Mouse (Mus musculus) adrenal gland, postnatal 4 days (tissue): Measurements from ENCODE around the gene Sox11. TPM values are rescaled to one million over a fixed set of nuclear protein-coding genes. Genes with fewer than 3 reads are reported as not detected.

Experiments used
- DNase-seq, 2 experiments: peaks; one replicate each; pipeline ENCODE4 v3.0.0; 2021 to 2022; ENCODE audit warnings: low spot score in 2 of 2, mixed read lengths in 2 of 2
- long read RNA-seq, 2 experiments: library from polyadenylated mRNA; stranded (forward); transcript quantifications; one replicate each; pipeline ENCODE4 v2.0.0; 2021
- total RNA-seq, 2 experiments: library from RNA; stranded (reverse); gene quantifications; 2 replicates each; pipeline ENCODE4 v1.2.3; 2021

The Sox11 gene
- 1 to 10 TPM; 5.5 to 9.5 TPM for total RNA-seq
- long read RNA-seq, experiment 1, result 0 reads
- long read RNA-seq, experiment 2, full-length matches to known transcripts, result 5 of 5 reads
- long read RNA-seq, experiment 2, partial matches to known transcripts, result 0 of 5 reads
- long read RNA-seq, experiment 2, other reads (novel, unspliced or antisense), result 0 of 5 reads

DNA sequence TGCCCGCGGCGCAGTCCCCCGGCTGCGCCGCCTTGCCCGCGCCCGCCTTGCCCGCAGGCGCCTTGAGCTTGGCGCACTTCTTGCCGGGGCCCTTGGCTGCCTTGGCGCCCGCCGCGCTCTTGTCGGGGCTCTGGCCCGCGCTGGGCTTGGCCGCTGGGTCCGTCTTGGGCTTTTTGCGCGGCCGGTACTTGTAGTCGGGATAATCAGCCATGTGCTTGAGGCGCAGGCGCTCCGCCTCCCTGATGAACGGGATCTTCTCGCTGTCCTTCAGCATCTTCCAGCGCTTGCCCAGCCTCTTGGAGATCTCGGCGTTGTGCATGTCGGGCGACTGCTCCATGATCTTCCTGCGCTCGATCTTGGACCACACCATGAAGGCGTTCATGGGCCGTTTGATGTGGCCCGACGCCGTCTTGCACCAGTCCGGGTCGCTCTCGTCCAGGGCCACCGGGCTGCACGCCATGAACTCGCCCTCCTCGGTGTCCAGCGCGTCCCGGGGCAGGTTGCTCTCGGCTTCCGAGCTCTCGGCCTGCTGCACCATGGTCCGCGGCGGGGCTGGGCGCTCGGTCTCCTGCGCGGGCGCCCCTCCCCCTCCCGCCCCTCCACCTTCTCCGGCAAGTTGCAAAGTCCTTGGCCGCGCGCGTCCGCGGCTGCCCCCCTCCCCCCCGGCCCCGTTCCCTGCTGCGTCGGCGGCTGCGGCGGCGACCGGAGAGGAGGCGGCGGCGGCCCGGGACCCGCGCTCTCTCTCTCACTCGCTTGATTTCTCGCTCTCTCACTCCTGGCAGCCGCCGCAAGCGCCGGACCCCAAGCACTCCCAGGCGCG, at the start of gene Sox11:
Gene Sox11 (minus strand): TSS at position 704 of the 820 bp plus-strand sequence.
- DNase-seq, result peak; percentile 5 to 6

DNA sequence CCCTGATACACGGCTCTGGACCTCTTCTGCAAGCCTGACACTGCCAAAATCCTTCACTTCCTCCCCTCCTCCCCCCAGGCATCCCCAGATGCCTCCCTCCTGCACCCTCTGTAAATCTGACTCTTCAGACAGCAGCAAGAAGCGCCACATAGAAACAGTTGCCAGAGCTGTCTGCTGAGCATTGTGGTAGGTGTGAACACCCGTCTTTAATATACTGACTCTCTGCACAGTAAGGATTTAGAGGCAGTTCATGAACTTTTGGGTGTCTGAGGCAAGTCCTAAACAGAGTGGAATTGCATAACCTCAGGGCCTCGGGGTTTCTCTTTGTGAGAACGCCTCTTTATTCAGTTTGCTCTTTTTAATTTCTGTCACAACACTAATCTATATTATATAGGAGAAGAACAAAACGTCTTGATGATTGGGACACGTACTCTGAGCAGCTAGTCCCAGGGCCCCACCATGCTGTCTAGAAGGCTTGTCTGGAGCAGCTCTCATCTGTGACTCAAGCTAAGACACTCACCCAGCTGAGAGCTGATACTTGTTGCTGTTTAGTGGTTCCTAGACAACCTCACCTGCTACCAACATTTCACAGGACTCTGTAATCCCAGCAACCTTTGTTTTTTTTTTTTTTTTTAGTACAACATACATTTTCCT, 49.4 kb upstream of the Sox11 start:
- no peak for DNase-seq

DNA sequence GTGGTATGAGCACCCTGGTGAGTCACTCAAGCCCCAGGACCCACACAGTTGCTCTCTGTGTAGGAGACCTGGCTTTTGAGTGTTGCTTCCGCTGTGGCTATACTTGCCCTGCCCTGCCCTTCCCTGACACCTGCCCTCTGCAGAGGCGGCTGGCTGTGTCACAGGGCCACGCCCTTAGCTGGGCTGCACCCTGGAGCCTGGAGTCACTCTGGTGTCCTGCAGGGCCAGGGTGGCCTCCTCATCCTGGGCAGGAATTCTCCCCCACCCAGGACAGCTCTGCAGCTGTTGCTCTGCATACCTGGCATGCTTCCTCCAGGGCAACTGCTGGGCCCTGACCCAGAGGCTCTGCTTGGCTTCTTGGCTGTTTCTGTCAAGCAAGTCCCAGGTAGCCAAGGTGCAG, 48.1 kb upstream of the Sox11 start:
- DNase-seq, result no peak

DNA sequence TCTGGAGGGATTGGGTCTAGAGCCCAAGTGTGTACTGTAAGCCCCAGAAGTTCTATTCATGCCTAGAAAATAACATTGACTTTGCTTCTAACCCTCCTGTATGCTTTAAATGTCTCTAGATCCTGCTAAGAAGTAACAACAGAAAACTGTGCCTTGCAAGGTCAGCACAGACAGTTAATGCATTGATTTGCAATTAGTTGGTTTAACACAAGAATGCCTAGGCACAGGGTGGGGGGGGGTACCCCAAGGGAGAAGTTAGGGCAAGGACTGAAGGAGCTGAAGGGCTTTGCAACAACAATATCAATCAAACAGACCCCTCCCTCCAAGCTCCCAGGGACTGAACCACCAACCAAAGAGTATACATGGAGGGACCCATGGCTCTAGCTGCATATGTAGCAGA, 47.1 kb upstream of the Sox11 start:
- DNase-seq, result no peak

DNA sequence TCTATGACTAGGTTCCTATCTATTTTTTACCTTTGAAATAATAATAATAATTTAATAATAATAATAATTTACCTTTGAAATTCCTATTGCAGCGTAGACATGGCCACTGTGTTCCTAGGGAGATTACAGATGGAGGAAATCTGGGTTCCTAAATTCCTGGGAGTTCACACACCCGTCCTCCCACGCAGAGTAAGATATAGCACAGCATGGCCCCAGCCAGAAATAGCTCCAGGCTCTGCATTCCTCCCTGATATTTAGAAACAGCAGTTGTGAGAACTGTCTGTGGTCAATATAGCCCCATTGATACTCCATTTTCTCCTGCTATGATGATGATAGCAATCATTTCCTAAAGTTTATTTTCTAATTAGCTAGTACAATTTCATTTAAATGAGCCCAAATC, 30.1 kb upstream of the Sox11 start:
- DNase-seq, result no peak

DNA sequence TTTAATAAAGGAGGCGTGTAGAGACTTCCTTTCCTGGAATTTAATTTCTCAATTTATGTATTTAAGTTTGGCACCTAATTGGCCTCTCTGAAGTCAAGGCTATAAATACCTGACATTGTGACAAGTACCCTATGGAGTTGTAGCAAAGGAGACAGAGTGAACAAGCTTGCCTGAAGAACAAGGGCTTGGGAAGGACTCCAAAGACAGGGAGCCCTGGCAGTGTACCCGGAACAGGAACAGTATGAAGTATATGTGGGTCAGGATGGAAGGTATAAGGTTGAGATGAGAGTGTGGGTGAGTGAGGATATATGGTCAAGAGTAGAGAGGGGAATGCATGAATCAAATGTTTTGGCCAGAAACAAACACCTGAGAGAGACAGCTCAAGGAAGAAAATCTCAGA, 28.4 kb upstream of the Sox11 start:
- DNase-seq, result no peak

DNA sequence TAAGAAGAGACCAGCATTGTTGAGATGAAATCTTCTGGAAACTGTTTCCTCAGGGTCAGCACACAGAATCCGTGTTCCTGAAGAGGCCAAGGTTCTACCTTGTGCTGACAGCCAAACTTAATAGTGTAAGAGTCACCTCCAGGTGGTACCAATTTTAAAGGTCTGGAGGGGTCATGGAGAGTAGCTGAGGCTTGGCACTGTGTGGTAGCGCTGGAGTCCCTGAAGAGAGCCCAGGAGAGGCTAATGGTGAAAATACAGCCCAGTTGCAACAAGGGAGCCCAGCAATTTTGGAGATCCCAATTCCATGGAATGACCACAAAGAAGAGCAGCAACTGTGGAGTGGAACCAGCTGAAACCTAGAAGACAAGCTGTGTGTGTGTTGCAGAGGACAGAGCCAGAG, 25.1 kb upstream of the Sox11 start:
- no peak for DNase-seq

DNA sequence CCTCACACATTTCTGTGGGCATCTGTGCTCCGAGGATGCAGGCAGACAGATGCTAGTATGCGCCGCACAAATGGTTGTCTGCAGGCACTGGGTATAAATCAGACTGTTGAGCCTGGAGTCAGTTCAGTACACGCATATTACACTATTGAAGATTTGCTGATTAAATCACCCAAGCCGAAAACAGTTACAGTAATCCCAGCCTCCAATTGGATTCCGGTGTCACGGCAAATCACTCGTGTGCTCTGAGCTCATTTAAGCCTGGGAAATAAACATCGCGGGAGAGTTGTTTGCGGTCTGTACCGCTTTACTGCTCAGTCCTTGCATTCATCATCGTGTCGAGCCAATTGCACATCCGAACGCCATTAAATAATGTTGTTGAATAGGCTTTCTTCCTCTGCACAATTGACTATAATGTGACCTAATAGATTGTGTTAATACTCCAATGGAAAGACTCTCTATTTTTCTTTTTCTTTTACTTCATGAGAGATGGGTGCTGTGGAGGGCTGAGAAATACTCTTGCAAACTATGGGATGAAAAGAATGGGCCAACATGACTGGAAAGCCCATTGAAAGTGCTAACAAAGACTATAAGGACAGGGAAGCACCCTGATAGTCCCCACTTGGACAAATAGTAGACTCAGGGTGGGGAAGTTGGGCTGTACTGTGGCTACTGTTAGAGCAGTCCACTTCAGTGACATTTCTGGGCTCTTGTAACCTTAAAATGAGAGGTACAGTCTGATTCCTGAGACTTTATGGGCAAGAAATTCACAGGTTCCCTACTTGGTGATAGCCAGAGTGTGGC, 21.7 kb upstream of the Sox11 start:
- DNase-seq, result no peak

DNA sequence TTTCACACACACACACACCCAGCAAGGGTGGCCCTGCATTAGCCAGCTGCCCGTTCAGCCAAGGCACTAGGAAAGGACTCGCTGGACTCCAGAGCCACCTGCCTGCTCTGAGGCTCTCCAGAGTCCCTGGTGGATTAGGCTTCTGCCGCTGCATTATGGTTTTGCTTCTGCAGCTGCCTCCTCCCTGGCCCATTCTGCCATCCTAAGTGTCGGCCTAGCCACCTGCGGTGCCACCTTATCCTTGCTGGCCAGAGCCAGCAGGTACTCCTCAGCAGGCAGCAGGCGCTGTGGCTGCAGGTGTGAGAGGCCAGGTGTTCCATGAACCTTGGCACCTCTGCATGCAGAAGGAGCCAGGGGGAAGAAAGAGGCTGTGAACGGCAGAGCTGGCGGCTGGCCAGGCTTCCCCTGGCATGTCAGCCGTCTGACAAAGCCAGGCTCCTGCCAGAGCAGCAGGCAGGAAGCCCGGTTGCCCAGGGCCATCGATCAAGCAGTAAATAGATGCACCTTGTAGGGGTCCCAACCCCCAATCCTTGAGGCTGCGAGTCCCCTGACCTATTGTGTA, 14.8 kb upstream of the Sox11 start:
- DNase-seq, result peak; percentile 3 to 7

DNA sequence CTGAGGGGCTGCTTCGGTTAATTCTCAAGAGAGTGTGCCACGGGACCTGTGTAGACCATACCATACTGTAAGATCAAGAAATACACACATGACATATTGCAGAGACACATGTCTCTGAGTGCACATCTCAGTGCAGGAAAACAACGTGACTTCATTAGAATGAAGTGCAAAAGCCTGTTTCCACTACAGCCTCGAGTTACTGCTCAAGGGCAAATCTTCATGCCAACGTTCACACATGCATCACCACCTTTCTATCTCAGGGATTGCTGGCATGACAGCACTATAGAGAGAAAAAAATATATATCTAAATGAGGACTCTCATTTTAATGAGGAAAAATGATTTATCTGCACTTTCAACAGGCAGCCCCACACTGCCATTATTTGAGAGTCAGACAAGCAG, 14.2 kb upstream of the Sox11 start:
- no peak for DNase-seq

DNA sequence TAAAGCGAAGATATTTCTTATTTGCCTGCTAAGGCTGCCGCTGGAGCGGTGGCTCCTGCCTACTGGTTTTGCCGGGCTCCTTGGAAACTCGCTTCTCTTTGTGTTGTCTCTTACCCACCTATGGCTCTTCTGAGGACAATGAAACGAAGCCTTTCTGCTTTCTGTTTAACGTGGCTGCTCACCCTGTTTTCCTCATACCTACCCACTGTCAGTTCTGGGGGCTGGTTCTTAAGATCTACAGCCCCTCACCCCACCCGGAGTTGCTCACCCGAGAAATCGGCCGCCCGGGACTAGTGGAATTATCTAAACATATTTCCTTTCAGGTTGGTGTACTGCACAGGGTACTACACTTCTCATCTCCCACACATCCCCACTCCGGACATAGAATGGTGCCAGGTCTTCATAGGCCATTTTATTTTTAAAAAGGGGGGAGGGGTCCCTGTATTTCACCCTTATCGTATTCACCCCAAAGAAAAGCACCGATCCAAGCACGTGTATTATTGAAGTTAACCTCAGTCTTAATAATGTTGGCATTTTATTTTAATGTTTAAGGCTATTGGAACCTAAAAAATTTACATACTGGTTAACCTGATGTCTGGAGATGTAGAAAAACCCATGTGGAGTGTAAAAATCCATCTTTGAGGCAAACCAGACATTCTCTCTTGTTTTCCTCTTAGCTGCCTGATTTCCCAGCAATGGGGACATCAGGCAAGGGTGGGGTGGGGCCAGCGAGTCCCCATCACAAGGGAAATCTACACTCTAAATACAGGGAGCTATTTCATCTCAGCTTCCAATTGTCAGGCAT, 1.4 kb upstream of the Sox11 start:
- DNase-seq, result no peak

DNA sequence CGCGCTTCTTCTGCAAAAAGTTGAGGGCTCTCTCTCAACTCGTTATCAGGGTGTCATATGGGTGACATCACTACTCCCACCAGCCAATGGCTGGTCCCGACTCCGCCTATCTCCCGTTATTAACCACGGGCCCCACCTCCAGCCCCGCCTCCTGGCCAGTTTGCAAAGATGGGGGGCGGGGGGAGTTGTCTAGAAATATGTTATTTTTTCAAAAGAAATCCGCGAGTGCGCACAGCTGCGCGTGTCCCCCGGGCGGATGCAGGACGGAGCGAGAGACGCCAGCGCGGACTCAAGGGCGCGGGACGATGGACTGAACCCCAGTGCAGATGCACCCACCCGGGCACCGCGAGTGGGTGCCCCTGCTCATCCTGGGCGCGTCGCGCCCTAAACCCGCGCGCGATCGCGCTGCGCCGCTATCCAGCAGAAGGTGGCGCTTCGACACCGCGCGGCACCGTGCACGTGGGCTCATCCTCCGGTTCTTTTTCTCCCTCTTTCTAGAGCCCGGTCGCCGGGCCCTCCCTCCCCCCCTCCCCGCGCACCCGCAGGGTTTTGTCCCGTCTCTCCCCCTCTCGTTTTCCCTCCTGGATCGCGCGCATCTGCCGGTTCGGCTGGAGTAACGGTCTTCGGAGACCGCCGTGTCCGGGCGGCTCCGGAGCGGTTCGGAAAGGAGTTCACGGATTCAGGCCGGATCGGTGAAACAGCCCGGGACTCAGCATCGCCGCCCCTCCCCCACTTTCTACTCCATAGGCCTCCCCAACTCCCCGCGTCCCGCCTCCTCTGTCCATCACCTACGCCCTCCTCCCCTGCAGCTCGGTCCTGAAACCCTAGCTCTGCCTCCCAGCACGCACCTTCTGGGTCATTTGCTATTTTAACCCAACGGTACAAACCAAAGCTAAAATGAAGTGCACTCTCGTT, 574 bp upstream of the Sox11 start:
- DNase-seq, result peak; percentile 33 to 52

DNA sequence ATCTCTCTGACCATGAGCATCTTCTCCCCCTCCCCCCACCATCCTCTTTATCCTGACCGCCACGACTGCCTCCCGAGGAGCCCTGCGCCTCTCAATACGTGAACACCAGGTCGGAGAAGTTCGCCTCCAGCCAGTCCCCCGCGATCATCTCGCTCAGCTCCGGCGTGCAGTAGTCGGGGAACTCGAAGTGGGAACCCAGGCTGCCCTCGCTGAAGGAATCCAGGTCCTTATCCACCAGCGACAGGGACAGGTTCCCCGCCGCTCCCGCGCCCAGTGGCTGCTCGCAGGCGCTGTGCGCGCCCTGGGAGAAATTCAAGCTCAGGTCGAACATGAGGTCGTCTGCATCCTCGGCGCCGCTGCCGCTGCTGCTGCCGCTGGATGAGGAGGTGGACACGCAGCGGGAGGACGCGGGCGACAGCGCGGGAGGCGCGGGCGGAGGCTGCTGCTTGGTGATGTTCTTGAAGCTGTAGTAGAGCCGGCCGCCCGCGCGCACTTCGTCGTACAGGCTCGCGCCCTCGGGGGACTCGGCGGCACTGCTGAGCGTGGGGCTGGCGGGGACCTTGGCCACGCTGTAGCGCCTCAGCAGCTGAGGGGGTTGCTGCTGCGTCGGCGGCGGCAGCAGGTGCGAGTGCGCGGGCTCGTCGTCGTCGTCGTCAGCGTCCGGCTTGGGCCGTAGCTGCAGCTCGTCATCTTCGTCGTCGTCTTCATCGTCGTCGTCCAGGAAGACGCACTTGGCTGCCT, 1.1 kb downstream of the Sox11 start:
- peak; percentile 4 to 7 for DNase-seq

DNA sequence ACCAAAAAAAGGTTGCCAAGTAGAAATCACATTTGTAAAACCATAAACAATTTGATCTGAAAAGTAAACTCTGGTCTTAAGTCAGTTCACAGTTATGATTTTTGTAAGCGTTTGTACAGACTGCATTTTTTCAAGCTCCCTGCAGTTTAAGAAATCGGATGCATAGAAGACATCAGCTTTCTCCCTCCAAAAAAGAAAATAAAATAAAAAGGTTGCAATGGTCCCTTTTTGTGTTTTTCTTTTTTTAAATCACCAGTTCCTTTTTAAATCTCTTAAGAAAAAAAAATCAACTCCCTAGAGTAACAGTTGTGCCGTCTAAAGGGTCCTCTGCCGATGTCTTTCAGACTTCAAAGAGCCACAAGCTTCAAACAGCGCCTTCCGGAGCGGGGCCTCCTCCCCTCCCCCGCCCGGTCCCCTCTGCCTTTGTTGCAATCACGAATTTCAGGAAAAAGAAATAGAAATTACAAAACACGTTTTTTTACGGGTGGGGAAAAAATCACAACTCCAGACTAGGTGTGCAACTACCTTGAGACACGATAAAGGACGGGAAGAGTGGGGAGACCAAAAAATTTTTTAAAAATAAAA, 1.8 kb downstream of the Sox11 start:
- DNase-seq, result no peak

DNA sequence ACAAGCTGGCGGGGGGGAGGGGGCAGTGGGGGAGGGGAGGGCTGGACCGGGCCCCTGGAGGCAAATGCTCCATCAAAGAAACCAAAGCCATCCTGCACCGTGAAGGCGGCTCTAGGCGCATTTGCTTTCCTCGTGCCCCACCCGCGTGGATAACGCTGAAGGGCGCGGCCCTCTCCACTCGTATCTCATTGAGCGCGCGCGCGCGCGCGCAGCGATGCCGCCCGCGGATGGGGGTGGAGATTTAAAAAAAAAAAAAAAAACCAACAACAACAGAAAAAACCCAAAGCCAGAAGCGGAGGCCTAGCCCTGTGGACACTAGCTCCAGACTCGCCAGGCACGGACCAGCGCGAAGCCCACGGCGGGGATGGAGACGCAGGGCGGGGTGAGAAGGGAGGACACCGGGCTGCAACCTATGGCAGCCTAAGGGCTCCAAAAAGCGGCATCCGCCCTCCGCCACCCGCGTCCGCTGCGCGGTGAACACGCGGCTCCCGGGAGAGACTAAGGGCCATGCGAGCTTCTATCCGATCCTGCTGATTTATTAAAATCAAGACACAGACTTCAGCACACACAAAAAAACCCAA, 3.1 kb downstream of the Sox11 start:
- DNase-seq, result peak in 1 of 2 experiments; percentile 6

DNA sequence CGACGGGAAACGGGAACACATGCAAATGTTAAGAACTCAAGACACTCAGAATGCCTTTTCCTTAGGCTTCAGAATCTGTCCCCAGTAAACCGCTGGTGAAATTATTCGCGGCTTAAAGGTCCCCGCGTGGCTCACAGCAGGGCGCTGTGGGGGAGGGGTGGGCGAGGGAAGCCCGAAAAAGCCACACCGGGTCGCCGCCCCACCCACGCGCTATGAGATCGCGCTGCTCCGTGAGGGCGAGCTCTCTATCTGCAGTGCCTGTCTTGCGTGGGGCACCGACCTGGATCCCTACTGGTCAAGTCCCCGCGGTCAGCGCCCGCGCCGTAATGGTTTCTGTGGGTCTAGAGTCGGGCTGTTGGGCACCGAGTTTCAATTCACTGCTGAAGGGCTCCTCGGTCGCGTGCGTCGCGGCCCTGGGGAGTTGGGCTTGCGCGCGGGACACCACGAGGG, 3.6 kb downstream of the Sox11 start:
- DNase-seq, result peak in 1 of 2 experiments; percentile 4

DNA sequence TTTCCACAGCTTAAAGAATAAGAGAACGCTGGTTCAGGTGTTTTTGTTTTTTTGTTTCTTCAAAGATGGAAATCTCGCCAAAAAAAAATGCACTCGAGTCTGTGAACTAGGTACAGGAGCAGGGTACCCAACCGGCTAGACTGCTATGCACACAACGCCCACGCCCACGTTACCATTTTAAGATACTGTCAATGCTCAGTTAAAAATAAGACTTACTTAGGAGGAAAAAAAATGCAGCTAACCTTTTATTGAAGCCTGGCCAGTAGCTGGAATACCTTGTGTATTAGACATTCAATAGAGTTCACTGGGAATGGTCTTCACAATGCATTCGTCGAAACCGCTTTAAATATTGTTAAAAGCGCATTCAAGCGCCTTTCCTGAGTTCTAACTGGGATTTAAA, 4.3 kb downstream of the Sox11 start:
- no peak for DNase-seq

DNA sequence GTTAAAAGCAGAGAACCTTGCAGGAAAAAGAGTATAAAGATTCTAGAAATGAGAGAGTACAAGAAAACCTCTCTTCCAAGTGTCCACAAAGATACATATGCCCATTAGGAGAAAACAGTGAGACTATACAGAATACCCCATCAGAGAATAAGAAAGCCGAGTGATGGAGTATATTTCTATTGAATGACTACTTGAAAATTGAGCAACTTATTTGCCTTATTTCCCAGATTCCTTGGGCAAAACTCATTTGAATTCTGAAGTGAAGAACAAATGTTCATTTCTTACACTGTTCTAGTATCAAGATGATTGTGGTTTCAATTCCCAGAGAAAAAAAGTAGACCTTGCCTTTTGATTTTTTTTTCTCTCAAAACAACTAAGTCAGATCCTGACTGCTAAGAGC, 4.9 kb downstream of the Sox11 start:
- DNase-seq, result no peak
